Mouse (Mus musculus) A20 (cell line): ENCODE results near the gene Gm3604.
"Not testable (repeated sequence)": the region's sequence is repeated elsewhere in the genome, so short reads cannot be mapped to it uniquely, and the experiment has no call there.

Source experiments
- DNase-seq: peaks from one replicate; pipeline ENCODE4 v3.0.0-alpha.2; 2011; ENCODE audit warnings: low read depth, low spot score

Gm3604 gene

DNA sequence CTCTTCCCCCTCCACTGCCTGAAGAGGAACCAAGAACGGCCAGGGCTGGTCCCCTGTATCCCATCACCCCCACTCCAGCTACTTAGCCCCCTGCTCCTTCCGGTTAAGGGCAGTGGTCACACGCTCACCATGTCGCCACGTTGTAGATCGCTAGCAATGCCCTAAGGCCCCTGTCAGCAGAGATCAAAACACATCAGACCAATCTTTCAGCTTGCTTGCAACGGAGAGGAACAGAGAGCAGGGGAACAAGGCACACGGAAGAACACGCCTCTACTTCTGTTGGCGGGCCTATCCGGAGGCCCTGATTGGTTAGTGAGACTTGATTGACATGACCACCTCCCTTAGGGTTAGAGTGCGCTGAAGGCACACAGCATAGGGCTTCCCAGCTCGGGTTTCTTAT is at the start of gene Gm3604:
Gm3604 (minus strand) TSS at position 226 of the 400 bp plus-strand sequence.
- DNase-seq, result peak; percentile 77

- DNase-seq, result peak; percentile 18
These were observed 16.2 kb upstream of the Gm3604 start for GRCm38 (mm10) chr13:62399206-62399605.

GRCm38 (mm10) chr13:62390076-62390620 is 7.2 kb upstream of the Gm3604 start:
- DNase-seq, result not testable (repeated sequence)

DNA sequence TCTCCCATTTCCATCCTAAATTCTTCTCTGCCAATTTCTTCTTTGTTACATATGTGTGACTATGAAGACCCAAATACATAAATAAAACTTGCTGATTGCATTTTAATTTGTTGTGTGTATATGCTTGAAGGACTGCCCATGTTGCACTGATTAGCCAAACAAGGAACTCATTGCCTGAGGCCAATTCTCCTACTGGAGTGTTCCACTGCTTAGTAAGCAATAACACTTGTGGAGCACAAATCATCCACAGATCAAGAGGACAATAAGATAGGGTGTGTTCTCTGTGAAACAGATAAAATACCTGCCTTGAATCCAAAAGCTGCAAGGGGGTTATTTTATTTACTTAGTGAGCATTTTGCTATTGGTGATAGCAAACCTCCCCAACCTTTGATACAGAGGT is 51.2 kb downstream of the Gm3604 start:
- no peak for DNase-seq

GRCm38 (mm10) chr13:62331381-62331780 is 51.6 kb downstream of the Gm3604 start:
- DNase-seq, result no peak
